Mouse (Mus musculus) liver, postnatal 0 days (tissue): ENCODE measurements around the gene Chac1.

Source experiments
- CTCF ChIP-seq: sonication (generic); IDR thresholded peaks from 2 replicates; pipeline ENCODE4 v1.5.1; 2016; ENCODE audit warnings: antibody characterized with exemption, low read depth
- EP300 ChIP-seq: IDR thresholded peaks from 2 replicates; pipeline ENCODE4 v1.6.1; 2016; ENCODE audit warnings: antibody characterized with exemption, low read depth, mild to moderate bottlenecking

DNA sequence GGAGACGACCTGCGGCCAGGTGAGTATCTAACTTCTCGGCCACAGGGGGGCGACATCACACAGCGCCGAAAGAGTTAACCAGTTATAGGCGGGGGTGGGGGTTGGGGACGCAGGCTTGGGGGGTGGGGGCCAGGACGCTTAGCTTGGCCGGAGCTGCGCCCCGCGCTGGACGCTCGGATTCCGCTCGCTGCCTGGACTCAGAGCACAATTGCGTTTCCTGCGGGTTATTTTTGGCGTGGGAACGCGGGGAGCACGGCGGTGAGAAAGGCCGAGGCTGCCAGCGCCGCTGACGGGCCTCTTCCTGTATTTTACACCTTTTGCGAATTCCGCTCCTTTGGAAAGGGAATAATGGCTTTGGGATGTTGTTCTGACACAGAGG lies 23.9 kb upstream of the Chac1 start:
- TF ChIP-seq CTCF (peak; percentile 60), EP300 (no peak)
